Mouse (Mus musculus) CH12.LX (cell line): ENCODE measurements around the gene Ganab. TPM values are rescaled to one million over a fixed set of nuclear protein-coding genes. Genes with fewer than 3 reads are reported as not detected.
"Not testable (repeated sequence)": the region's sequence is repeated elsewhere in the genome, so short reads cannot be mapped to it uniquely, and the experiment has no call there.

ENCODE experiments used
- DNase-seq: peaks from one replicate; pipeline ENCODE4 v3.0.0-alpha.2; 2013; ENCODE audit errors: extremely low read depth
- H3K27ac ChIP-seq: 2 replicates; pipeline ENCODE4 v1.5.1; 2012; ENCODE audit warnings: low read depth, mild to moderate bottlenecking, control low read depth, moderate library complexity; ENCODE audit not compliant: insufficient read depth
- H3K27me3 ChIP-seq: replicated peaks from 2 replicates; pipeline ENCODE3; 2012; ENCODE audit warnings: inconsistent platforms
- H3K36me3 ChIP-seq, 2 experiments: replicated peaks in 1 of 2; 2 replicates each; pipeline versions ENCODE3 to v1.6.1; 2012; ENCODE audit warnings: inconsistent platforms in 1 of 2, low read length in 1 of 2, mild to moderate bottlenecking in 1 of 2, mixed read lengths in 1 of 2, moderate library complexity in 1 of 2; ENCODE audit not compliant: control insufficient read depth in 1 of 2, insufficient read depth in 1 of 2
- H3K4me1 ChIP-seq, 2 experiments: 2 replicates each; pipeline ENCODE4 v1.6.1; 2012; ENCODE audit warnings: inconsistent platforms in 1 of 2, moderate library complexity in 1 of 2; ENCODE audit not compliant: insufficient read depth in 2 of 2, control insufficient read depth in 1 of 2
- H3K4me2 ChIP-seq: 2 replicates; pipeline ENCODE4 v1.6.1; 2012; ENCODE audit warnings: low read depth, mild to moderate bottlenecking, control low read depth; ENCODE audit not compliant: poor library complexity, insufficient read depth, severe bottlenecking
- H3K4me3 ChIP-seq, 3 experiments: fragments of 150-350 bp in 1 of 3; sonication (generic) in 1 of 3; replicated peaks in 1 of 3; 2 replicates each; pipeline versions ENCODE3 to v1.5.1; 2011 to 2012; ENCODE audit warnings: low read depth in 2 of 3, low read length in 2 of 3, mild to moderate bottlenecking in 2 of 3, moderate library complexity in 2 of 3, control low read depth in 1 of 3, improper control_type of control experiment in 1 of 3, inconsistent platforms in 1 of 3, mixed read lengths in 1 of 3; ENCODE audit not compliant: poor library complexity in 1 of 3
- H3K79me2 ChIP-seq: replicated peaks from 2 replicates; pipeline ENCODE4 v1.6.1; 2012; ENCODE audit warnings: mild to moderate bottlenecking, moderate library complexity; ENCODE audit not compliant: control insufficient read depth, poor library complexity, insufficient read depth, severe bottlenecking; ENCODE audit errors: extremely low read depth
- H3K9ac ChIP-seq: 2 replicates; pipeline ENCODE4 v1.6.1; 2012; ENCODE audit warnings: low read depth, mild to moderate bottlenecking, control low read depth, moderate library complexity; ENCODE audit not compliant: insufficient read depth
- H3K9me3 ChIP-seq: replicated peaks from 2 replicates; pipeline ENCODE3; 2012; ENCODE audit warnings: low read length, inconsistent platforms, mixed read lengths
- CHD1 ChIP-seq: IDR thresholded peaks from 2 replicates; pipeline ENCODE4 v1.6.1; 2012; ENCODE audit warnings: low read depth, low read length, improper control_type of control experiment, inconsistent platforms
- CHD2 ChIP-seq: IDR thresholded peaks from 2 replicates; pipeline ENCODE4 v1.6.1; 2011; ENCODE audit warnings: low read length, improper control_type of control experiment
- CTCF ChIP-seq, 2 experiments: IDR thresholded peaks in 1 of 2; conservative IDR thresholded peaks in 1 of 2; 2 replicates each; pipeline ENCODE4 v1.5.1; 2011 to 2012; ENCODE audit warnings: low read depth in 2 of 2, low read length in 2 of 2, improper control_type of control experiment in 1 of 2, inconsistent platforms in 1 of 2, mild to moderate bottlenecking in 1 of 2, moderate library complexity in 1 of 2
- GABPA ChIP-seq: IDR thresholded peaks from 2 replicates; pipeline ENCODE4 v1.6.1; 2012; ENCODE audit warnings: low read depth, low read length, improper control_type of control experiment, inconsistent platforms; ENCODE audit not compliant: insufficient replicate concordance
- RAD21 ChIP-seq: IDR thresholded peaks from 2 replicates; pipeline ENCODE4 v1.6.1; 2011; ENCODE audit warnings: low read depth, mild to moderate bottlenecking, low read length, improper control_type of control experiment, moderate library complexity
- USF1 ChIP-seq: IDR thresholded peaks from 2 replicates; pipeline ENCODE4 v1.6.1; 2014; ENCODE audit warnings: low read depth, mild to moderate bottlenecking, inconsistent platforms, low read length, improper control_type of control experiment
- ZMIZ1 ChIP-seq: IDR thresholded peaks from 2 replicates; pipeline ENCODE4 v1.6.1; 2012; ENCODE audit warnings: low read depth, mild to moderate bottlenecking, inconsistent platforms, low read length, improper control_type of control experiment
- ZNF384 ChIP-seq: IDR thresholded peaks from 2 replicates; pipeline ENCODE4 v1.6.1; 2012; ENCODE audit warnings: low read depth, low read length, improper control_type of control experiment, inconsistent platforms
- dilution Hi-C: fragments of 300-500 bp; cut with MboI; formaldehyde crosslinking; loops from 2 replicates; pipeline ENCODE4 v1.14.3; 2020; ENCODE audit warnings: low sequenced_read_pairs; ENCODE audit not compliant: extremely low pct_unique_long_range_greater_than_20kb, extremely low pct_ligation_motif_present
- in situ Hi-C: fragments of 300-500 bp; cut with MboI; formaldehyde crosslinking; loops from 3 replicates; pipeline ENCODE4 v1.14.3; 2019; ENCODE audit warnings: low sequenced_read_pairs, low pct_ligation_motif_present, low pct_unique_long_range_greater_than_20kb, mixed read lengths
- polyA plus RNA-seq: library from polyadenylated mRNA; unstranded; fragments of >175 nt; gene quantifications from 2 replicates; pipeline ENCODE4 v1.2.1, GENCODE M21; 2012; ENCODE audit warnings: low read depth; ENCODE audit not compliant: insufficient read length
- total RNA-seq, 2 experiments: library from RNA; depleted of rRNA; stranded (reverse); fragments of 300-350 nt in 1 of 2; fragments of >200 nt in 1 of 2; gene quantifications; 2 replicates each; pipeline ENCODE4 v1.2.3; 2012 to 2014

The Ganab gene
- total and polyA plus RNA-seq, 3 experiments = 97.0 to 169 (median 143) TPM

DNA sequence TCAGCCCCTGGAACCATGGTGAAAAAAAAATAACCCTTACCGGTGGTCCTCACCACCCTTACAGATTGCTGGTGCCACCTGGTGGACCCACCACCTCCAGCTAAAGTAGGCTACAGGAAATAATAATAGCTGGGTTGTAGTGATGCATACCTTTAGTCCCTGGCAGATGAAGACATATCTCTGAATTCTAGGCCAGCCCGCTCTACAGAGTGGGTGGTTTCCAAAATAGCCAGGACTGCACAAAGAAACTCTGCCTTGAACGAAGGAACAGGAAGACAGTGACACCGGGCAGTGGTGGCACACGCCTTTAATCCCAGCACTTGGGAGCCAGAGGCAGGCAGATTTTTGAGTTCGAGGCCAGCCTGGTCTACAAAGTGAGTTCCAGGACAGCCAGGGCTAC is 33.6 kb upstream of the Ganab start:
- no peak overlapping the region for H3K4me3 ChIP-seq
- in situ Hi-C loops (no loop called here), dilution Hi-C loops (no loop called here)
- no peak overlapping the region for H3K9ac ChIP-seq
- no peaks in the 10 kb centered on the region for H3K9me3 ChIP-seq
- no peaks in the 10 kb centered on the region for H3K36me3 ChIP-seq
- no peak overlapping the region for H3K27ac ChIP-seq
- H3K27me3 ChIP-seq = no peaks in the 10 kb centered on the region
- no peak for DNase-seq
- H3K4me1 ChIP-seq = no peaks in the 10 kb centered on the region; a peak in 1 of 4 replicates
- peak in 1 of 2 experiments; percentile 34; a peak in 2 of 4 replicates for TF ChIP-seq CTCF (conservative IDR thresholded peaks at IDR 0.05 in 1 of 2, IDR thresholded peaks at IDR 0.05 in 1 of 2; ENCODE audit: low read depth in 2 of 2, low read length in 2 of 2)
- TF ChIP-seq CHD1 = no peak
- H3K79me2 ChIP-seq = no peaks in the 10 kb centered on the region
- H3K4me2 ChIP-seq = no peak overlapping the region

DNA sequence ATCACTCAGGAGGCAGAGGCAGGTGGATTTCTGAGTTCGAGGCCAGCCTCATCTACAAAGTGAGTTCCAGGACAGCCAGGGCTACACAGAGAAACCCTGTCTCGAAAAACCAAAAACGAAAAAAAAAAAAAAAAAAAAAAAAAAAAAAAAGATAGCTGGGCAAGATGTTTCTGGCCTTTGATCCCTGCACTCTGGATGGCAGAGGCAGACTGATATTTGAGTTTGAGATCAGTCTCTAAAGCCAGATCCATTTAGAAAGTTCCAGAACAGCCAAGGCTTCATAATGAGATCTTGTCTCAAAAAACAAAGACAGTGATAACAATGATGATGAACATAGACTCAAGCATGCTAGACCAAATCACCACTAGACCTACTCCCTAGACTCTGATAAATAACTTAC is 27.5 kb upstream of the Ganab start:
- peak overlapping the region; percentile 95 for H3K9ac ChIP-seq
- dilution Hi-C loops, H3K27me3 ChIP-seq, H3K27ac ChIP-seq, H3K9me3 ChIP-seq, in situ Hi-C loops, DNase-seq: not testable (repeated sequence)
- H3K4me2 ChIP-seq = peak overlapping the region; percentile 92; the same call in 1 of the 2 replicates
- H3K79me2 ChIP-seq = peaks cover 19% of the 10 kb centered on the region
- TF ChIP-seq ZNF384 = peak; percentile 40; the same call in 1 of the 2 replicates
- peaks cover 2 to 16% of the 10 kb centered on the region in 2 experiments; a peak in 2 of 4 replicates for H3K4me1 ChIP-seq
- peaks cover 19 to 28% of the 10 kb centered on the region in 2 experiments for H3K36me3 ChIP-seq
- peak overlapping the region in 2 of 3 experiments; percentile 87 to 97 for H3K4me3 ChIP-seq

- no peak for DNase-seq
Measured at GRCm38 (mm10) chr19:8870838-8871237, 27.0 kb upstream of the Ganab start.

More at GRCm38 (mm10) chr19:8870838-8871237, 27.0 kb upstream of the Ganab start:
- Histone ChIP-seq H3K36me3 (peaks cover 21 to 31% of the 10 kb centered on the region in 2 experiments), H3K27me3 (no peaks in the 10 kb centered on the region), H3K27ac (no peak overlapping the region)
- in situ Hi-C loops = no loop called here
- TF ChIP-seq ZMIZ1 (no peak), RAD21 (no peak), CHD2 (no peak), GABPA (no peak), USF1 (no peak)
- TF ChIP-seq, all 38 proteins: peak for 0
- dilution Hi-C loops = no loop called here
- no peaks in the 10 kb centered on the region for H3K9me3 ChIP-seq
- peaks cover 2 to 16% of the 10 kb centered on the region in 2 experiments; a peak in 2 of 4 replicates for H3K4me1 ChIP-seq
- H3K79me2 ChIP-seq = peaks cover 19% of the 10 kb centered on the region
- H3K4me3 ChIP-seq = peak overlapping the region; percentile 73 to 97 (median 87)
- H3K9ac ChIP-seq = peak overlapping the region; percentile 95
- peak overlapping the region; percentile 92 for H3K4me2 ChIP-seq
